Mouse (Mus musculus): Measurements from ENCODE around the gene Gm4858. TPM values are rescaled to one million over a fixed set of nuclear protein-coding genes. Genes with fewer than 3 reads are reported as not detected.
A peak's percentile ranks its signal among the peaks of the same experiment; 100 is the strongest.
"Not testable (repeated sequence)": the region's sequence is repeated elsewhere in the genome, so short reads cannot be mapped to it uniquely, and the experiment has no call there.

The Gm4858 gene
- polyA plus RNA-seq, 1 experiment from 2014 or later: not detected

GRCm38 (mm10) chr3:93086631-93087030 lies 18.0 kb downstream of the Gm4858 start:
- H3K9me3 ChIP-seq (ENCODE audit: control insufficient read depth, low read depth, low read length): no peaks in the 10 kb centered on the region
- ATAC-seq (ENCODE audit: insufficient number of reproducible peaks, insufficient read depth, low FRiP score, low read depth): 0 out of 2 replicates have a peak, but pooled peaks have one; percentile 46
- no peak overlapping the region for H3K4me2 ChIP-seq (replicated peaks; ENCODE audit: low read depth, low read length)
- no peaks in the 10 kb centered on the region for H3K36me3 ChIP-seq (ENCODE audit: control insufficient read depth, insufficient read depth, low read length)
- H3K27me3 ChIP-seq (ENCODE audit: control insufficient read depth, insufficient read depth, low read length): no peaks in the 10 kb centered on the region
- H3K27ac ChIP-seq (ENCODE audit: low read length): no peak overlapping the region
- WGBS: 84% methylated on average over 2 of the region's 2 CpGs
- no peaks in the 10 kb centered on the region for H3K4me1 ChIP-seq (ENCODE audit: control insufficient read depth, insufficient read depth, low read length)
- H3K9ac ChIP-seq (replicated peaks; ENCODE audit: low read depth, low read length): no peak overlapping the region
- no peak overlapping the region for H3K4me3 ChIP-seq (ENCODE audit: low read depth, low read length)

GRCm38 (mm10) chr3:93093581-93093980 lies 25.0 kb downstream of the Gm4858 start:
- not testable (repeated sequence) for H3K9ac ChIP-seq (replicated peaks; ENCODE audit: low read depth, low read length); H3K27ac ChIP-seq (ENCODE audit: low read length); H3K9me3 ChIP-seq (ENCODE audit: control insufficient read depth, low read depth, low read length); ATAC-seq (ENCODE audit: insufficient number of reproducible peaks, insufficient read depth, low FRiP score, low read depth); H3K36me3 ChIP-seq (ENCODE audit: control insufficient read depth, insufficient read depth, low read length); H3K4me1 ChIP-seq (ENCODE audit: control insufficient read depth, insufficient read depth, low read length); H3K4me2 ChIP-seq (replicated peaks; ENCODE audit: low read depth, low read length); H3K4me3 ChIP-seq (ENCODE audit: low read depth, low read length); H3K27me3 ChIP-seq (ENCODE audit: control insufficient read depth, insufficient read depth, low read length)
- WGBS: 15% methylated on average over 1 of the region's 1 CpGs

GRCm38 (mm10) chr3:93096447-93096846 lies 27.8 kb downstream of the Gm4858 start:
- 57% methylated on average over 2 of the region's 2 CpGs for WGBS
- Histone ChIP-seq H3K27me3 (ENCODE audit: control insufficient read depth, insufficient read depth, low read length) (no peaks in the 10 kb centered on the region), H3K27ac (ENCODE audit: low read length) (no peak overlapping the region), H3K36me3 (ENCODE audit: control insufficient read depth, insufficient read depth, low read length) (no peaks in the 10 kb centered on the region), H3K9me3 (ENCODE audit: control insufficient read depth, low read depth, low read length) (no peaks in the 10 kb centered on the region), H3K4me1 (ENCODE audit: control insufficient read depth, insufficient read depth, low read length) (no peaks in the 10 kb centered on the region), H3K4me2 (replicated peaks; ENCODE audit: low read depth, low read length) (no peak overlapping the region), H3K9ac (replicated peaks; ENCODE audit: low read depth, low read length) (no peak overlapping the region), H3K4me3 (ENCODE audit: low read depth, low read length) (no peak overlapping the region)
- no peak for ATAC-seq (ENCODE audit: insufficient number of reproducible peaks, insufficient read depth, low FRiP score, low read depth)

- 43% methylated on average over 5 of the region's 5 CpGs for WGBS
- H3K27me3 ChIP-seq (ENCODE audit: control insufficient read depth, insufficient read depth, low read length): no peaks in the 10 kb centered on the region
- no peak overlapping the region for H3K4me3 ChIP-seq (ENCODE audit: low read depth, low read length)
- H3K9ac ChIP-seq (replicated peaks; ENCODE audit: low read depth, low read length): no peak overlapping the region
- no peaks in the 10 kb centered on the region for H3K9me3 ChIP-seq (ENCODE audit: control insufficient read depth, low read depth, low read length)
- H3K27ac ChIP-seq (ENCODE audit: low read length): no peak overlapping the region
- no peaks in the 10 kb centered on the region for H3K4me1 ChIP-seq (ENCODE audit: control insufficient read depth, insufficient read depth, low read length)
- H3K4me2 ChIP-seq (replicated peaks; ENCODE audit: low read depth, low read length): no peak overlapping the region
- ATAC-seq (ENCODE audit: insufficient number of reproducible peaks, insufficient read depth, low FRiP score, low read depth): no peak
- no peaks in the 10 kb centered on the region for H3K36me3 ChIP-seq (ENCODE audit: control insufficient read depth, insufficient read depth, low read length)
Observed at GRCm38 (mm10) chr3:93111668-93112067, 43.0 kb downstream of the Gm4858 start.

GRCm38 (mm10) chr3:93114481-93114880 lies 45.9 kb downstream of the Gm4858 start:
- no peaks in the 10 kb centered on the region for H3K36me3 ChIP-seq (ENCODE audit: control insufficient read depth, insufficient read depth, low read length)
- 2% methylated on average over 2 of the region's 2 CpGs for WGBS
- no peak for ATAC-seq (ENCODE audit: insufficient number of reproducible peaks, insufficient read depth, low FRiP score, low read depth)

GRCm38 (mm10) chr3:93119101-93119500 lies 50.5 kb downstream of the Gm4858 start:
- H3K9me3 ChIP-seq (ENCODE audit: control insufficient read depth, low read depth, low read length): no peaks in the 10 kb centered on the region
- WGBS: 49% methylated on average over 4 of the region's 4 CpGs
- no peak overlapping the region for H3K9ac ChIP-seq (replicated peaks; ENCODE audit: low read depth, low read length)
- no peak for ATAC-seq (ENCODE audit: insufficient number of reproducible peaks, insufficient read depth, low FRiP score, low read depth)
- no peaks in the 10 kb centered on the region for H3K27me3 ChIP-seq (ENCODE audit: control insufficient read depth, insufficient read depth, low read length)
- no peak overlapping the region for H3K27ac ChIP-seq (ENCODE audit: low read length)
- no peaks in the 10 kb centered on the region for H3K36me3 ChIP-seq (ENCODE audit: control insufficient read depth, insufficient read depth, low read length)
- no peaks in the 10 kb centered on the region for H3K4me1 ChIP-seq (ENCODE audit: control insufficient read depth, insufficient read depth, low read length)
- H3K4me2 ChIP-seq (replicated peaks; ENCODE audit: low read depth, low read length): no peak overlapping the region
- no peak overlapping the region for H3K4me3 ChIP-seq (ENCODE audit: low read depth, low read length)

More at GRCm38 (mm10) chr3:93114481-93114880, 45.9 kb downstream of the Gm4858 start:
- Histone ChIP-seq H3K27ac (ENCODE audit: low read length) (no peak overlapping the region), H3K4me1 (ENCODE audit: control insufficient read depth, insufficient read depth, low read length) (no peaks in the 10 kb centered on the region), H3K9ac (replicated peaks; ENCODE audit: low read depth, low read length) (no peak overlapping the region), H3K4me2 (replicated peaks; ENCODE audit: low read depth, low read length) (no peak overlapping the region), H3K4me3 (ENCODE audit: low read depth, low read length) (no peak overlapping the region), H3K27me3 (ENCODE audit: control insufficient read depth, insufficient read depth, low read length) (no peaks in the 10 kb centered on the region), H3K9me3 (ENCODE audit: control insufficient read depth, low read depth, low read length) (no peaks in the 10 kb centered on the region)

Other genes with a start within 250 kb of the Gm4858 start
- gene Kprp, start 241.6 kb upstream of the Gm4858 start, polyA plus RNA-seq (2014; fragmentation: Nextera tagmentation; extraction: Ambion mirVana): 0.15 TPM in 1 of 2 replicates, not detected in the other
- gene Lce1l, start 217.5 kb upstream of the Gm4858 start, polyA plus RNA-seq (2014; fragmentation: Nextera tagmentation; extraction: Ambion mirVana): not detected in 2 replicates
- gene 2310050C09Rik, start 198.6 kb upstream of the Gm4858 start, polyA plus RNA-seq (2014; fragmentation: Nextera tagmentation; extraction: Ambion mirVana): not detected in 2 replicates
- gene Lce3a, start 142.6 kb upstream of the Gm4858 start, polyA plus RNA-seq (2014; fragmentation: Nextera tagmentation; extraction: Ambion mirVana): not detected in 2 replicates
- not detected in 2 replicates for gene Lce3b, start 135.8 kb upstream of the Gm4858 start, polyA plus RNA-seq (2014; fragmentation: Nextera tagmentation; extraction: Ambion mirVana)
- gene Lce3c, start 124.3 kb upstream of the Gm4858 start, polyA plus RNA-seq (2014; fragmentation: Nextera tagmentation; extraction: Ambion mirVana): not detected in 2 replicates
- gene Lce3d, start 111.4 kb upstream of the Gm4858 start, polyA plus RNA-seq (2014; fragmentation: Nextera tagmentation; extraction: Ambion mirVana): not detected in 2 replicates
- gene Lce3e, start 101.8 kb upstream of the Gm4858 start, polyA plus RNA-seq (2014; fragmentation: Nextera tagmentation; extraction: Ambion mirVana): not detected in 2 replicates
- gene Lce3f, start 76.6 kb upstream of the Gm4858 start, polyA plus RNA-seq (2014; fragmentation: Nextera tagmentation; extraction: Ambion mirVana): not detected in 2 replicates
- 0.38 and 0.85 TPM in 2 replicates for gene Crct1, start 53.1 kb upstream of the Gm4858 start, polyA plus RNA-seq (2014; fragmentation: Nextera tagmentation; extraction: Ambion mirVana)
- not detected in 2 replicates for gene Lce1m, start 49.8 kb upstream of the Gm4858 start, polyA plus RNA-seq (2014; fragmentation: Nextera tagmentation; extraction: Ambion mirVana)
- gene Crnn, start 76.0 kb downstream of the Gm4858 start, polyA plus RNA-seq (2014; fragmentation: Nextera tagmentation; extraction: Ambion mirVana): not detected in 2 replicates
- 0.03 TPM in 1 of 2 replicates, not detected in the other for gene Flg2, start 128.5 kb downstream of the Gm4858 start, polyA plus RNA-seq (2014; fragmentation: Nextera tagmentation; extraction: Ambion mirVana)
- gene Flg, start 204.7 kb downstream of the Gm4858 start, polyA plus RNA-seq (2014; fragmentation: Nextera tagmentation; extraction: Ambion mirVana): 0.49 TPM in 1 of 2 replicates, not detected in the other

All from stomach, embryonic 14.5 days (tissue).